Mouse (Mus musculus): ENCODE measurements around the gene Rad51b.

Rad51b gene

DNA sequence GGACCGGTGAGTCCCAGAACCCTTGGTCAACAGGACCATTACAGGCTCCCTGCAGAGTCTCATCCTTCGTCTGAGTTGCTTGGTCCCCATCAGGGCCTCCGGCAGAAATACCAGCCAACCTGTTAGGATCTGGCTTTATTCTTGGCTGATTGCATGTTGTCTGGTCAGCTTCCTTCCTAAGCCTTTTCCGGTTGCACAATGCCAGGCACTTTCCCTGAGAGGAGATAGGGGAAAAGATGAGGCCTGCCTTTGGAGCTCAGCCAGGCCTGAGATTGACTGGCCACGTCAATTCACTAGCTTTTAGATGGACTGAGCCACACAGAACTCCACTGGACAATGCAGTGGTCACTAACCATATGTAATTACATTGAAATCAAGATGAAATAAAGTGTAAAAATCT, 552.9 kb downstream of the Rad51b start:
- no peak for DNase-seq

DNA sequence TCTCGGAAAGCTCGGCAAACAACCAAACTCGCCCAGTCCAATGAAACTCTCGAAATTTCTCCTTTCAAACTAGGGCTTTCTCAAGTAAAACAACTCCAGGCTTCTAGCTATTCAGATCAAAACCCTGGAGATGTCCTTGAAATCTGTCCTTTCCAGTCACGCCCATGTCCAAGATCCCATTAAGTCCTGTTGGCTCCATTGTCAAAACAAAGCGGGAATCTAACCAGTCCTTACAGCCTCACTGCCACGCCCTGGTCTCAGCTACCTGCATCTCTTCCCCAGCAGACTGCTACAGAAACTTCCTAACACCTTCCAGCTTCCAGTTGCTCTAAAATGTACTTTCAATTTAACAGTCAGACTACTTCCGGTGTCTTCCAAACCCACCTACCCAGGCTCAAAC, 554.8 kb downstream of the Rad51b start:
- DNase-seq: no peak

GRCm38 (mm10) chr12:79852606-79853005, 555.5 kb downstream of the Rad51b start:
- DNase-seq: no peak

- DNase-seq: no peak
These were observed 556.9 kb downstream of the Rad51b start for GRCm38 (mm10) chr12:79853901-79854490.

GRCm38 (mm10) chr12:79854507-79854906, 557.4 kb downstream of the Rad51b start:
- DNase-seq: no peak

GRCm38 (mm10) chr12:79856116-79856909, 559.2 kb downstream of the Rad51b start:
- DNase-seq: no peak

DNA sequence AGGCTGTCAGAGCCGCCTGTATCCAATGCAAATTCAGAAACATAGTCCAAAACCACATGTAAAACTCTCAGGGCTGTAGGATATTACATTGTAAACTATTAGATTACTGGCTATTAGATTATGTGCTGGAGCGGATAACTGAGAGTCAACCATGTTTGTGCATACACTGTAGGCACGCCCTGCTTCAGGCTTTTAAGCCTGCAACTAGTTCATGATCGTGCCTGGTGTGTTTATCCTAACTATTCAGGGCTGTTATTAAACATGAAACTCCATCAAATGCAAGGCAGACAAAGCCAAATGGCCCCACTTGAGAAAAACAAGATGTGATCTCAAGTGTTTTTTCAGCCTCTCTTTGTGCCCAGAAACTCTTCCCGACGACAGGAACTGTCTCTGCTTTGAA, 560.6 kb downstream of the Rad51b start:
- no peak for DNase-seq

DNA sequence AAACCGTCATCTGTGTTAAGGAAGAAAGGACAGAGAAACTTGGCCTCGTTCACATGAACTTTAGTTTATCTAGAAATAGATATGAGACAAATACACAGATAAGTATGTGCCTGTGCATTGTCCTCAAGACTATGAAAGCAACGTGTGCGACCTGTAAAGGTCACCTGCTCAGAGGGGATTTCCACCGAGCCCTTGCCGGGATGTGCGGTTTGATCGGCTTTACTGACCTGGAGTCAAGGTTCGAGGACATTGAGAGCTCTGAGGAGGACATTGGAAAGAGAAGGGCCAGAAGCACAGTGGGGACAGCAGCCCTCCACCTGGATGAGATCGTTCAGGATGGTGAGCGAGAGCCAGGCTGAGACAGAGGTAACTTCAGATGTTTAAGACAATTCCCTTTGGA, 561.3 kb downstream of the Rad51b start:
- no peak for DNase-seq

- DNase-seq: no peak
These were observed 562.5 kb downstream of the Rad51b start for GRCm38 (mm10) chr12:79859354-79860247.

GRCm38 (mm10) chr12:79860248-79860555, 563.1 kb downstream of the Rad51b start:
- no peak for DNase-seq
